Mouse (Mus musculus): ENCODE measurements at regions not wholly inside any gene's neighbourhood (a gene's known extent, or its start where the extent isn't known, plus 50 kb on each side); places are given as distances from the start of the nearest gene placed in this dataset.
"Not testable (repeated sequence)": the region's sequence is repeated elsewhere in the genome, so short reads cannot be mapped to it uniquely, and the experiment has no call there.

- H3K4me1 ChIP-seq (replicated peaks) = 0 out of 2 replicates have a peak, but pooled peaks cover 4% of the 10 kb centered on the region
These were observed 111.2 kb upstream of the Ranbp3l start for GRCm38 (mm10) chr15:8856419-8857084.

GRCm38 (mm10) chr15:8855511-8855910, 112.2 kb upstream of the Ranbp3l start:
- ATAC-seq (ENCODE audit: low FRiP score) = no peak
- H3K9me3 ChIP-seq = peaks cover 6% of the 10 kb centered on the region; the same call in 1 of the 2 replicates
- 0 out of 2 replicates have a peak, but pooled peaks cover 4% of the 10 kb centered on the region for H3K4me1 ChIP-seq (replicated peaks)
- 96% methylated on average over 3 of the region's 3 CpGs for WGBS
- no peaks in the 10 kb centered on the region for H3K27me3 ChIP-seq
- H3K9ac ChIP-seq = no peak overlapping the region
- no peak overlapping the region for H3K27ac ChIP-seq
- no peak overlapping the region for H3K4me3 ChIP-seq
- H3K4me2 ChIP-seq = no peak overlapping the region
- H3K36me3 ChIP-seq = no peaks in the 10 kb centered on the region

More at GRCm38 (mm10) chr15:8856419-8857084, 111.2 kb upstream of the Ranbp3l start:
- Histone ChIP-seq H3K27ac (no peak overlapping the region), H3K4me2 (no peak overlapping the region), H3K9ac (no peak overlapping the region), H3K27me3 (no peaks in the 10 kb centered on the region), H3K36me3 (no peaks in the 10 kb centered on the region), H3K9me3 (peaks cover 6% of the 10 kb centered on the region; the same call in 1 of the 2 replicates), H3K4me3 (no peak overlapping the region)
- WGBS = 44% methylated on average over 11 of the region's 11 CpGs
- no peak for ATAC-seq (ENCODE audit: low FRiP score)

GRCm38 (mm10) chr15:8854336-8854735, 113.4 kb upstream of the Ranbp3l start:
- H3K27me3 ChIP-seq = no peaks in the 10 kb centered on the region
- H3K9ac ChIP-seq = no peak overlapping the region
- H3K4me1 ChIP-seq (replicated peaks) = 0 out of 2 replicates have a peak, but pooled peaks cover 4% of the 10 kb centered on the region
- WGBS = 77% methylated on average over 7 of the region's 7 CpGs
- no peak overlapping the region for H3K27ac ChIP-seq
- no peaks in the 10 kb centered on the region for H3K36me3 ChIP-seq
- H3K4me3 ChIP-seq = no peak overlapping the region
- H3K4me2 ChIP-seq = no peak overlapping the region
- ATAC-seq (ENCODE audit: low FRiP score) = no peak
- H3K9me3 ChIP-seq = peaks cover 6% of the 10 kb centered on the region; the same call in 1 of the 2 replicates

- no peaks in the 10 kb centered on the region for H3K36me3 ChIP-seq
- WGBS = 88% methylated on average over 1 of the region's 1 CpGs
- H3K27me3 ChIP-seq = no peaks in the 10 kb centered on the region
- H3K4me3 ChIP-seq = no peak overlapping the region
- no peaks in the 10 kb centered on the region for H3K4me1 ChIP-seq (replicated peaks)
- no peak overlapping the region for H3K9ac ChIP-seq
- H3K9me3 ChIP-seq = peaks cover 6% of the 10 kb centered on the region; the same call in 1 of the 2 replicates
- H3K4me2 ChIP-seq = no peak overlapping the region
- no peak overlapping the region for H3K27ac ChIP-seq
- no peak for ATAC-seq (ENCODE audit: low FRiP score)
These were observed 116.8 kb upstream of the Ranbp3l start for GRCm38 (mm10) chr15:8850996-8851395.

- ATAC-seq (ENCODE audit: low FRiP score) = no peak
- no peak overlapping the region for H3K4me2 ChIP-seq
- H3K9ac ChIP-seq = no peak overlapping the region
- H3K27ac ChIP-seq = no peak overlapping the region
- peaks cover 1% of the 10 kb centered on the region; the same call in 1 of the 2 replicates for H3K9me3 ChIP-seq
- H3K27me3 ChIP-seq = no peaks in the 10 kb centered on the region
- WGBS = 82% methylated on average over 5 of the region's 5 CpGs
- H3K36me3 ChIP-seq = no peaks in the 10 kb centered on the region
- no peak overlapping the region for H3K4me3 ChIP-seq
- H3K4me1 ChIP-seq (replicated peaks) = no peaks in the 10 kb centered on the region
These were observed 118.3 kb upstream of the Ranbp3l start for GRCm38 (mm10) chr15:8849413-8849812.

GRCm38 (mm10) chr15:8842129-8842528, 125.6 kb upstream of the Ranbp3l start:
- Histone ChIP-seq H3K9ac (no peak overlapping the region), H3K27ac (no peak overlapping the region), H3K27me3 (no peaks in the 10 kb centered on the region), H3K36me3 (no peaks in the 10 kb centered on the region), H3K4me2 (no peak overlapping the region), H3K4me1 (replicated peaks) (no peaks in the 10 kb centered on the region), H3K9me3 (no peaks in the 10 kb centered on the region), H3K4me3 (no peak overlapping the region)
- 72% methylated on average over 9 of the region's 9 CpGs for WGBS
- no peak for ATAC-seq (ENCODE audit: low FRiP score)

GRCm38 (mm10) chr15:8839462-8839861, 128.3 kb upstream of the Ranbp3l start:
- no peak overlapping the region for H3K4me2 ChIP-seq
- H3K36me3 ChIP-seq = no peaks in the 10 kb centered on the region
- no peak overlapping the region for H3K9ac ChIP-seq
- H3K9me3 ChIP-seq = no peaks in the 10 kb centered on the region
- H3K4me1 ChIP-seq (replicated peaks) = no peaks in the 10 kb centered on the region
- H3K4me3 ChIP-seq = no peak overlapping the region
- no peak overlapping the region for H3K27ac ChIP-seq
- peak; percentile 83 for ATAC-seq (ENCODE audit: low FRiP score)
- WGBS = 65% methylated on average over 1 of the region's 1 CpGs
- H3K27me3 ChIP-seq = no peaks in the 10 kb centered on the region

GRCm38 (mm10) chr15:8834151-8834550, 123.6 kb upstream of the Slc1a3 start:
- no peak overlapping the region for H3K4me2 ChIP-seq
- H3K36me3 ChIP-seq = no peaks in the 10 kb centered on the region
- no peak for ATAC-seq (ENCODE audit: low FRiP score)
- H3K4me1 ChIP-seq (replicated peaks) = peaks cover 7% of the 10 kb centered on the region; the same call in 1 of the 2 replicates
- H3K27ac ChIP-seq = no peak overlapping the region
- no peaks in the 10 kb centered on the region for H3K27me3 ChIP-seq
- WGBS = 84% methylated on average over 4 of the region's 4 CpGs
- no peak overlapping the region for H3K9ac ChIP-seq
- H3K9me3 ChIP-seq = no peaks in the 10 kb centered on the region
- no peak overlapping the region for H3K4me3 ChIP-seq

GRCm38 (mm10) chr15:8832970-8833369, 122.4 kb upstream of the Slc1a3 start:
- Histone ChIP-seq H3K9me3 (no peaks in the 10 kb centered on the region), H3K4me2 (no peak overlapping the region), H3K4me1 (replicated peaks) (peaks cover 7% of the 10 kb centered on the region; the same call in 1 of the 2 replicates), H3K27ac (no peak overlapping the region), H3K9ac (no peak overlapping the region), H3K36me3 (no peaks in the 10 kb centered on the region), H3K4me3 (no peak overlapping the region), H3K27me3 (no peaks in the 10 kb centered on the region)
- no peak for ATAC-seq (ENCODE audit: low FRiP score)
- WGBS = 84% methylated on average over 1 of the region's 1 CpGs

GRCm38 (mm10) chr15:8831720-8832620, 121.4 kb upstream of the Slc1a3 start:
- Histone ChIP-seq H3K9me3 (no peaks in the 10 kb centered on the region), H3K27ac (no peak overlapping the region), H3K36me3 (no peaks in the 10 kb centered on the region), H3K4me2 (no peak overlapping the region), H3K4me1 (replicated peaks) (peaks cover 7% of the 10 kb centered on the region; the same call in 1 of the 2 replicates), H3K4me3 (no peak overlapping the region), H3K9ac (no peak overlapping the region), H3K27me3 (no peaks in the 10 kb centered on the region)
- 36% methylated on average over 13 of the region's 13 CpGs for WGBS
- ATAC-seq (ENCODE audit: low FRiP score) = no peak

- Histone ChIP-seq H3K36me3 (no peaks in the 10 kb centered on the region), H3K4me3 (no peak overlapping the region), H3K27ac (no peak overlapping the region), H3K9ac (no peak overlapping the region), H3K4me2 (no peak overlapping the region), H3K4me1 (replicated peaks) (no peaks in the 10 kb centered on the region), H3K9me3 (no peaks in the 10 kb centered on the region), H3K27me3 (no peaks in the 10 kb centered on the region)
- no peak for ATAC-seq (ENCODE audit: low FRiP score)
- 81% methylated on average over 6 of the region's 6 CpGs for WGBS
These were observed 114.3 kb upstream of the Slc1a3 start for GRCm38 (mm10) chr15:8824861-8825260.

GRCm38 (mm10) chr15:8822795-8823194, 112.2 kb upstream of the Slc1a3 start:
- H3K9ac ChIP-seq; ATAC-seq (ENCODE audit: low FRiP score); H3K4me3 ChIP-seq; H3K9me3 ChIP-seq; H3K27ac ChIP-seq; H3K27me3 ChIP-seq; H3K36me3 ChIP-seq; H3K4me2 ChIP-seq; H3K4me1 ChIP-seq (replicated peaks): not testable (repeated sequence)
- WGBS = 97% methylated on average over 2 of the region's 8 CpGs

Data from hindbrain, embryonic 13.5 days (tissue).